Mouse (Mus musculus) midbrain, embryonic 13.5 days (tissue): ENCODE measurements around the gene P2ry1. TPM values are rescaled to one million over a fixed set of nuclear protein-coding genes. Genes with fewer than 3 reads are reported as not detected.

ENCODE experiments used
- ATAC-seq: fragments of 200-750 bp; cut with Nextera tagmentation; 2 replicates; pipeline ENCODE4 v1.8.0; 2017; ENCODE audit warnings: mild to moderate bottlenecking, moderate TSS enrichment, moderate library complexity
- H3K27ac ChIP-seq: fragments of 300-500 bp; sonication (generic); 2 replicates; pipeline ENCODE4 v1.5.1; 2015; ENCODE audit warnings: inconsistent platforms, mild to moderate bottlenecking, moderate library complexity
- H3K27me3 ChIP-seq: fragments of 300-500 bp; sonication (generic); 2 replicates; pipeline ENCODE4 v1.6.1; 2015; ENCODE audit warnings: mild to moderate bottlenecking, inconsistent platforms
- H3K36me3 ChIP-seq: fragments of 300-500 bp; sonication (generic); 2 replicates; pipeline ENCODE4 v1.6.1; 2015; ENCODE audit warnings: mild to moderate bottlenecking, inconsistent platforms
- H3K4me1 ChIP-seq: fragments of 300-500 bp; sonication (generic); replicated peaks from 2 replicates; pipeline ENCODE4 v1.6.1; 2015; ENCODE audit warnings: inconsistent platforms
- H3K4me2 ChIP-seq: fragments of 300-500 bp; sonication (generic); replicated peaks from 2 replicates; pipeline ENCODE4 v1.6.1; 2015; ENCODE audit warnings: moderate library complexity, mild to moderate bottlenecking, inconsistent platforms
- H3K4me3 ChIP-seq: fragments of 300-500 bp; sonication (generic); replicated peaks from 2 replicates; pipeline ENCODE4 v1.5.1; 2015; ENCODE audit warnings: mild to moderate bottlenecking, inconsistent platforms
- H3K9ac ChIP-seq: fragments of 300-500 bp; sonication (generic); replicated peaks from 2 replicates; pipeline ENCODE4 v1.6.1; 2015; ENCODE audit warnings: mild to moderate bottlenecking, inconsistent platforms
- H3K9me3 ChIP-seq: fragments of 300-500 bp; sonication (generic); 2 replicates; pipeline ENCODE4 v1.6.1; 2016; ENCODE audit warnings: mild to moderate bottlenecking, inconsistent platforms
- WGBS: fragments of 180-500 bp; shearing (Covaris S2); methylation state at CpG from one replicate; pipeline ENCODE4 v1.1.7; 2015; 5-methylcytosine and 5-hydroxymethylcytosine counted together
- polyA plus RNA-seq: library from polyadenylated mRNA; unstranded; fragments of >200 nt; fragmentation: Nextera tagmentation; extraction: Ambion mirVana; gene quantifications from 2 replicates; pipeline ENCODE4 v1.2.1, GENCODE M21; 2015

P2ry1 gene
- polyA plus RNA-seq, 1 experiment from 2014 or later: 3.5 TPM

GRCm38 (mm10) chr3:61011660-61012059 lies 9.1 kb downstream of the P2ry1 start:
- WGBS: 71% methylated on average over 5 of the region's 5 CpGs
- Histone ChIP-seq H3K9ac (no peak overlapping the region), H3K27me3 (no peaks in the 10 kb centered on the region), H3K27ac (no peak overlapping the region), H3K4me1 (no peaks in the 10 kb centered on the region), H3K4me3 (no peak overlapping the region), H3K36me3 (no peaks in the 10 kb centered on the region), H3K9me3 (no peaks in the 10 kb centered on the region), H3K4me2 (no peak overlapping the region)
- no peak for ATAC-seq

GRCm38 (mm10) chr3:61012550-61012949 lies 10.0 kb downstream of the P2ry1 start:
- no peak for ATAC-seq

DNA sequence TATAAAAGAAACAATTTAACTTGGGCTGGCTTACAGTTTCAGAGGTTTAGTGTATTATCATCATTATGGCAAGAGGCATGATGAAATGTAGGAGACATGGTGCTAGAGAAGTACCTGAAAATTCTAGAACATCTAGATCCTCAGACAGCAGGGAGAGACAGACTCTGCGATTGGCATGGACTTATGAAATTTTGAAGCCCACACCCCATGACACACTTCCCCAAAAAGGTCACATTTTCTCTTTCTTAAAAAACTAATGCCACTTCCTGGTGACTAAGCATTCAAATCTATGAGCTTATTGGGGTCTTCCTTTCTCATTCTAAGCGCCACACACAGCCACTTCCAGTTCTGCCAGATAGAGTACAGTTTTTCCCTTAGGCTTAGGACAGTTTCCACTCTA lies 14.1 kb downstream of the P2ry1 start:
- WGBS: 94% methylated on average over 2 of the region's 2 CpGs
- H3K4me3 ChIP-seq: no peak overlapping the region
- no peak overlapping the region for H3K9ac ChIP-seq
- H3K4me2 ChIP-seq: no peak overlapping the region
- H3K9me3 ChIP-seq: no peaks in the 10 kb centered on the region
- H3K27me3 ChIP-seq: no peaks in the 10 kb centered on the region
- no peaks in the 10 kb centered on the region for H3K4me1 ChIP-seq
- ATAC-seq: no peak
- no peaks in the 10 kb centered on the region for H3K36me3 ChIP-seq
- H3K27ac ChIP-seq: no peak overlapping the region

More at GRCm38 (mm10) chr3:61012550-61012949, 10.0 kb downstream of the P2ry1 start:
- Histone ChIP-seq H3K27me3 (no peaks in the 10 kb centered on the region), H3K4me3 (no peak overlapping the region), H3K4me1 (no peaks in the 10 kb centered on the region), H3K36me3 (no peaks in the 10 kb centered on the region), H3K27ac (no peak overlapping the region), H3K9ac (no peak overlapping the region), H3K9me3 (no peaks in the 10 kb centered on the region), H3K4me2 (no peak overlapping the region)

- no peak overlapping the region for H3K4me3 ChIP-seq
- no peak overlapping the region for H3K4me2 ChIP-seq
- 79% methylated on average over 4 of the region's 4 CpGs for WGBS
- no peak overlapping the region for H3K27ac ChIP-seq
- no peaks in the 10 kb centered on the region for H3K9me3 ChIP-seq
- H3K9ac ChIP-seq: no peak overlapping the region
- H3K27me3 ChIP-seq: no peaks in the 10 kb centered on the region
- no peaks in the 10 kb centered on the region for H3K36me3 ChIP-seq
- no peaks in the 10 kb centered on the region for H3K4me1 ChIP-seq
- no peak for ATAC-seq
These were observed 29.5 kb downstream of the P2ry1 start for GRCm38 (mm10) chr3:61032100-61032499.

GRCm38 (mm10) chr3:61035633-61036032 lies 33.0 kb downstream of the P2ry1 start:
- 80% methylated on average over 5 of the region's 5 CpGs for WGBS
- Histone ChIP-seq H3K4me3 (no peak overlapping the region), H3K9me3 (no peaks in the 10 kb centered on the region), H3K4me1 (no peaks in the 10 kb centered on the region), H3K4me2 (no peak overlapping the region), H3K9ac (no peak overlapping the region), H3K36me3 (no peaks in the 10 kb centered on the region), H3K27me3 (no peaks in the 10 kb centered on the region), H3K27ac (no peak overlapping the region)
- ATAC-seq: no peak

DNA sequence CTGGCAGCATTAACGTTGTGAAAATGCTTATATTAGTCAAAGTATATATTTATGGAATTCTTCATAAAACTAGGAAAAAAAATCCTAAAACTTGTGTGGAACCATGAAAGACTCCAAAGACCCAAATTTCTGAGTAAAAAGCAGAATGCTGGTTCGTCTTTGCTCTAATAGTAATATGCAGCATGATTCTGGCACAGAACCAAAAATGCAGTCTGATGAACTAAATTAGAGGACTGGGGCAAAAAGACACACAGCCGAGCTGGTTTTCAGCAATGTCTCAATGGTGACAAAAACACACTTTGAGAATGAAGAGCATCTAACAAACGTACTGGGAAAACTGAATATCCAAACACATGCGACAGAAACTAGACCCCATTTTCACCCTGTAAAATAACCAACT lies 37.3 kb downstream of the P2ry1 start:
- 69% methylated on average over 5 of the region's 5 CpGs for WGBS
- no peaks in the 10 kb centered on the region for H3K4me1 ChIP-seq
- no peak overlapping the region for H3K4me2 ChIP-seq
- ATAC-seq: no peak
- H3K36me3 ChIP-seq: no peaks in the 10 kb centered on the region
- no peak overlapping the region for H3K9ac ChIP-seq
- no peaks in the 10 kb centered on the region for H3K9me3 ChIP-seq
- no peak overlapping the region for H3K4me3 ChIP-seq
- H3K27me3 ChIP-seq: no peaks in the 10 kb centered on the region
- H3K27ac ChIP-seq: no peak overlapping the region

DNA sequence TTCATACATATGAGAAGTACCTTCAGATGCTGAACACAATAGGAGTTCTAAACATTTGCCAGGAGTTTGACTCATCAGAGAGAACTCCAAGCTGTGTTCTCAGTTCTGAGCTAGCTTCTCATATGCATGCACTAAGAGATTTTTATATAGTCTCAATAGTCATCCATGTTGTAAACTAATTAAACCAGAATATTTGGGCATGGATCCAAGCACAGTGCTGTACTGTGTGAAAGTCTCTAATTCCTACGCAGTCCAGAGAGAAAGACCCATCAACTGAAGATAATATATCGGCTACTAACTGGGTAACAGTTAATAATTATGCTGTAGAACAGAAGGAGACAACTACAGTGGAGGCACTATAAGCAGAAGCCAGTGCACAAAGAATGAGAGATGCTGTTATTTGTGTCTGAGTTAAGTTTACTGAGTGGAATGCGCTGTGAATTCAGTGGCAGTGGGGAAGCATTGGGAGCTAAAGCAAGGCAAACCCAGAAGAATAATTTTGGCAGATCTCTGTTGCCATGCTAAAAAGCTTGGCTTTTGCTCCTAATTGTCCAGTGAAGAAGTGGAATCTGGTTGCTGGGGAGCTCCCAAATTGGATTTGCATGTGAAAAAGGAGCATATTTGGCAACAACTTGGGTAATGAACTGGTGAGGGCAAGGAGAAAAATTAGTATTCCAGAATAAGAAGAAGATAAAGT lies 47.5 kb downstream of the P2ry1 start:
- H3K27me3 ChIP-seq: no peaks in the 10 kb centered on the region
- H3K4me1 ChIP-seq: no peaks in the 10 kb centered on the region
- no peaks in the 10 kb centered on the region for H3K9me3 ChIP-seq
- no peak overlapping the region for H3K9ac ChIP-seq
- H3K4me2 ChIP-seq: no peak overlapping the region
- no peak overlapping the region for H3K27ac ChIP-seq
- no peak overlapping the region for H3K4me3 ChIP-seq
- no peaks in the 10 kb centered on the region for H3K36me3 ChIP-seq
- WGBS: 75% methylated on average over 3 of the region's 3 CpGs
- 0 out of 2 replicates have a peak, but pooled peaks have one; percentile 48 for ATAC-seq
